9 mouse cellular contexts compared by ENCODE assay signal in the genomic region with DNA sequence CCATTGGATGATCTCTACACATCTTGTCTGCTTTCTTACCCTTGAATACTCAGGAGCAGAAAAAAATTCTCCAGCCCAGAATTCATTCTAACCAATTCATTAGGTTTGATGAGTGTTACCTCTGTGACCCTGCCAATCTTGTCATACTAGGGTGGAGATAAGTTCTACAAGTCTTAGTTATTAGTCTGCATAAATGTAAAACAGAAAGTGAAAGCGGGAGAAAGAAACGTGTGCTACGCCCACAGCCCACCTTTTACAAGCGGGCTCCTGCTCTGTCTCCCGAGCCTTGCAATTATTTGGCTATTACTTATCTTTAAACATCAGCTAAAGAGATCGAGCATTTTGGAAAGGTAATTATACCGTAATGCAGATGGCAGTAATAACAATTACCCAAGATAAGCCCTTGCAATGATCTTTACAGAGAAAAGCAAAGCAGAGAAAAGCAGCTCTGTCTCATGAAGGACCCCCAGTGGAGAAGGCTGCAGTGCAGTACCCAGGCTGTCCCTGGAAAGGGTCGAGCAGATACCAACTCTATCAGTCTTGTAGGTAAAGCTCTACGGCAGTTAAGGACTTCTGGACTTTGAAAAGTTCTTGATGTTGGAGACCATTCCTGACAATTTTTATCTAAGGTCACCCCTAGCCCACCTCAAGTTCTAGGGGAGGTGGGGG.
DNase-seq lines count a peak whose midpoint lies in the region; ATAC-seq lines count a peak whose summit lies in the region.
"Had no signal": no experiment of that assay in that cellular context is flagged by ENCODE, and none has a peak within 500 bp of the region (broad histone marks: within the 10 kb centered on the region; RNA-seq: fewer than 3 reads in every experiment).

No protein-coding gene starts in this region.

- H3K9ac ChIP-seq in embryonic facial prominence, embryonic 13.5 days, result no peak overlapping the region
- no peak overlapping the region for H3K9ac ChIP-seq in limb, embryonic 12.5 days (replicated peaks)
- H3K9ac ChIP-seq in intestine, embryonic 15.5 days, result no peak overlapping the region
- no peak overlapping the region for H3K9ac ChIP-seq in stomach, embryonic 15.5 days

- H3K4me2 ChIP-seq in embryonic facial prominence, embryonic 13.5 days, result peak overlapping the region; percentile 34
- peak overlapping the region; percentile 41 for H3K4me2 ChIP-seq in limb, embryonic 12.5 days
- H3K4me2 ChIP-seq in intestine, embryonic 15.5 days (replicated peaks), result peak overlapping the region; percentile 21; the same call in 1 of the 2 replicates
- H3K4me2 ChIP-seq in stomach, embryonic 15.5 days, result peak overlapping the region; percentile 30; the same call in 1 of the 2 replicates

- H3K27ac ChIP-seq in embryonic facial prominence, embryonic 13.5 days, result no peak overlapping the region
- no peak overlapping the region for H3K27ac ChIP-seq in embryonic facial prominence, embryonic 10.5 days (replicated peaks)
- H3K27ac ChIP-seq in limb, embryonic 12.5 days, result no peak overlapping the region
- H3K27ac ChIP-seq in limb, embryonic 10.5 days, result no peak overlapping the region
- no peak overlapping the region for H3K27ac ChIP-seq in intestine, embryonic 15.5 days
- no peak overlapping the region for H3K27ac ChIP-seq in stomach, embryonic 15.5 days

- no peaks in the 10 kb centered on the region for H3K27me3 ChIP-seq in embryonic facial prominence, embryonic 13.5 days
- H3K27me3 ChIP-seq in embryonic facial prominence, embryonic 10.5 days (replicated peaks; ENCODE audit: low read depth, poor library complexity, severe bottlenecking), result no peaks in the 10 kb centered on the region
- H3K27me3 ChIP-seq in limb, embryonic 12.5 days, result no peaks in the 10 kb centered on the region
- H3K27me3 ChIP-seq in limb, embryonic 10.5 days (ENCODE audit: low read depth, poor library complexity, severe bottlenecking), result no peaks in the 10 kb centered on the region
- no peaks in the 10 kb centered on the region for H3K27me3 ChIP-seq in intestine, embryonic 15.5 days (replicated peaks)
- H3K27me3 ChIP-seq in stomach, embryonic 15.5 days (replicated peaks), result no peaks in the 10 kb centered on the region

- no peaks in the 10 kb centered on the region for H3K36me3 ChIP-seq in embryonic facial prominence, embryonic 13.5 days
- H3K36me3 ChIP-seq in embryonic facial prominence, embryonic 10.5 days (replicated peaks), result no peaks in the 10 kb centered on the region
- H3K36me3 ChIP-seq in limb, embryonic 12.5 days, result no peaks in the 10 kb centered on the region
- H3K36me3 ChIP-seq in limb, embryonic 10.5 days, result no peaks in the 10 kb centered on the region
- no peaks in the 10 kb centered on the region for H3K36me3 ChIP-seq in intestine, embryonic 15.5 days
- H3K36me3 ChIP-seq in stomach, embryonic 15.5 days, result no peaks in the 10 kb centered on the region

- ATAC-seq in embryonic facial prominence, embryonic 13.5 days (ENCODE audit: insufficient number of reproducible peaks, insufficient read depth, low FRiP score, low TSS enrichment, low read depth), result no peak
- no peak for ATAC-seq in limb, embryonic 12.5 days (ENCODE audit: insufficient number of reproducible peaks, insufficient read depth, low FRiP score, low TSS enrichment, low read depth)
- ATAC-seq in intestine, embryonic 15.5 days, result no peak
- no peak; the same call in 1 of the 2 replicates for ATAC-seq in stomach, embryonic 15.5 days (ENCODE audit: insufficient read depth, low FRiP score, low read depth)
- no peak for ATAC-seq in monocyte, adult 5-6 weeks (replicated peaks; ENCODE audit: insufficient number of reproducible peaks, low FRiP score, low TSS enrichment, poor library complexity, severe bottlenecking)

- 59% methylated on average over 9 of the region's 9 CpGs for WGBS in embryonic facial prominence, embryonic 13.5 days
- 70% methylated on average over 9 of the region's 9 CpGs for WGBS in embryonic facial prominence, embryonic 10.5 days
- WGBS in limb, embryonic 12.5 days, result 40% methylated on average over 9 of the region's 9 CpGs
- 66% methylated on average over 9 of the region's 9 CpGs for WGBS in limb, embryonic 10.5 days
- WGBS in intestine, embryonic 15.5 days, result 48% methylated on average over 9 of the region's 9 CpGs
- 50% methylated on average over 9 of the region's 9 CpGs for WGBS in stomach, embryonic 15.5 days

- no peak for DNase-seq in embryonic facial prominence, embryonic 10.5 days (ENCODE audit: low spot score)
- no peak for DNase-seq in limb, embryonic 10.5 days (ENCODE audit: low spot score)
- no peak for DNase-seq in layer of hippocampus, adult 18-20 months (ENCODE audit: low spot score in 2 of 2)
- DNase-seq: right cerebral cortex, postnatal 14 days had no signal

- H3K4me3 ChIP-seq in embryonic facial prominence, embryonic 13.5 days, result no peak overlapping the region; the same call in 1 of the 2 replicates
- no peak overlapping the region for H3K4me3 ChIP-seq in embryonic facial prominence, embryonic 10.5 days
- no peak overlapping the region; the same call in 1 of the 2 replicates for H3K4me3 ChIP-seq in limb, embryonic 12.5 days (replicated peaks)
- H3K4me3 ChIP-seq in limb, embryonic 10.5 days, result no peak overlapping the region
- H3K4me3 ChIP-seq in intestine, embryonic 15.5 days (replicated peaks), result 0 out of 2 replicates have a peak overlapping the region, but pooled peaks have one; percentile 7
- 0 out of 2 replicates have a peak overlapping the region, but pooled peaks have one; percentile 22 for H3K4me3 ChIP-seq in stomach, embryonic 15.5 days (replicated peaks)

- H3K9me3 ChIP-seq in embryonic facial prominence, embryonic 13.5 days, result no peaks in the 10 kb centered on the region
- no peaks in the 10 kb centered on the region for H3K9me3 ChIP-seq in embryonic facial prominence, embryonic 10.5 days
- no peaks in the 10 kb centered on the region for H3K9me3 ChIP-seq in limb, embryonic 12.5 days
- H3K9me3 ChIP-seq in limb, embryonic 10.5 days (replicated peaks), result no peaks in the 10 kb centered on the region
- H3K9me3 ChIP-seq in intestine, embryonic 15.5 days, result no peaks in the 10 kb centered on the region
- no peaks in the 10 kb centered on the region for H3K9me3 ChIP-seq in stomach, embryonic 15.5 days

- H3K4me1 ChIP-seq in embryonic facial prominence, embryonic 13.5 days, result no peaks in the 10 kb centered on the region
- no peaks in the 10 kb centered on the region for H3K4me1 ChIP-seq in embryonic facial prominence, embryonic 10.5 days
- H3K4me1 ChIP-seq in limb, embryonic 12.5 days (replicated peaks), result no peaks in the 10 kb centered on the region
- no peaks in the 10 kb centered on the region for H3K4me1 ChIP-seq in limb, embryonic 10.5 days
- H3K4me1 ChIP-seq in intestine, embryonic 15.5 days (replicated peaks), result no peaks in the 10 kb centered on the region
- H3K4me1 ChIP-seq in stomach, embryonic 15.5 days, result no peaks in the 10 kb centered on the region

Comparison
In these comparisons a context has a peak if more than half of its experiments do, and no peak if none do; other contexts are left out.
1. H3K4me3 ChIP-seq: peak in intestine, embryonic 15.5 days (single experiment) and stomach, embryonic 15.5 days (single experiment); none in embryonic facial prominence, embryonic 13.5 days (single experiment), embryonic facial prominence, embryonic 10.5 days (single experiment), limb, embryonic 12.5 days (single experiment) and limb, embryonic 10.5 days (single experiment).
2. Peak in every context shown above with its lines, with median percentiles within 50 percentile points of each other: H3K4me2 ChIP-seq.